Mouse (Mus musculus): ENCODE data around the gene Znrf1. TPM values are rescaled to one million over a fixed set of nuclear protein-coding genes. Genes with fewer than 3 reads are reported as not detected.

Gene Znrf1
- polyA plus RNA-seq, 1 experiment = 43.8 TPM

DNA sequence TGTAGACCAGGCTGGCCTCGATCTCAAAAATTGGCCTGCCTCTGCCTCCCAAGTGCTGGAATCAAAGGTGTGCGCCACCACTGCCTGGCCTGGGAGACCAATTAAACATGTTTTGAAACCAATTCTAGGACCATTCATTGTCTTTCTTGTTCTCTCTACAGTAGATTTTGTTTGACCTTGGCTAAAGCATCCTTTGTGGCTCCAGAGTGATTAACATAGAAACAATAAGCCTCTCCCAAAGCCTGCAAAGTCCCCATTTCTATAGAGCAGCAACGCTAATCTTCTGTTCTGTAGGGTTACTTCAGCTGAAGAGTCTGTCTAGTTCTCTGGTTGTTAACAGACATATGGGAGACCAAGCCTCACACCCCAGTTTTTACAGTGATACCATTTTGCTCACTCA, 114.8 kb downstream of the Znrf1 start:
- Histone ChIP-seq H3K27ac (ENCODE audit: insufficient read depth, low read length) (no peak overlapping the region), H3K4me1 (ENCODE audit: control insufficient read depth, insufficient read depth, low read length) (no peaks in the 10 kb centered on the region; the same call in 1 of the 2 replicates), H3K4me3 (ENCODE audit: insufficient read depth, low read length) (no peak overlapping the region)
- TF ChIP-seq POLR2A (IDR thresholded peaks at IDR 0.05; ENCODE audit: low read depth, low read length) (no peak), CTCF (IDR thresholded peaks at IDR 0.05; ENCODE audit: borderline replicate concordance, insufficient read depth, low read length) (no peak)

DNA sequence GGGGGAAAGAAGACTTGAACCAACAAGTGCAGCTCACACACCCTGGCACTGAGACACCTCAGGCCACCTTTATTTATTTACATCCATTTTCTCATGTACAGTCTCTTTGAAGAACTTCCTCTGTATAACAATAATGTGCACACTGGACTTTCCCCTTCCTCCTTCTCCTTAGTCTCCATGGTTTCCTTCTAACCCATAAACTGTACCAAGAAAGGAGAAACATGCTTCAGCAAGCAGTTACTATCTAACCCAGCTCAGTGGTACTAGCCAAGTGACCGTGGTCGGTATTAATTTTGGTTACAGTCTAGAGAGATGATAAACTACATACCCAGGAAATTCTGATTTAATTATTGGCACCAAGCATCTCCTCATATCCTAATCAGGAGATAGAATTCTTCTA, 117.6 kb downstream of the Znrf1 start:
- no peak for TF ChIP-seq POLR2A (IDR thresholded peaks at IDR 0.05; ENCODE audit: low read depth, low read length)
- no peak for TF ChIP-seq CTCF (IDR thresholded peaks at IDR 0.05; ENCODE audit: borderline replicate concordance, insufficient read depth, low read length)
- peaks cover 7% of the 10 kb centered on the region; the same call in 1 of the 2 replicates for H3K4me1 ChIP-seq (ENCODE audit: control insufficient read depth, insufficient read depth, low read length)
- no peak overlapping the region for H3K4me3 ChIP-seq (ENCODE audit: insufficient read depth, low read length)
- no peak overlapping the region for H3K27ac ChIP-seq (ENCODE audit: insufficient read depth, low read length)

DNA sequence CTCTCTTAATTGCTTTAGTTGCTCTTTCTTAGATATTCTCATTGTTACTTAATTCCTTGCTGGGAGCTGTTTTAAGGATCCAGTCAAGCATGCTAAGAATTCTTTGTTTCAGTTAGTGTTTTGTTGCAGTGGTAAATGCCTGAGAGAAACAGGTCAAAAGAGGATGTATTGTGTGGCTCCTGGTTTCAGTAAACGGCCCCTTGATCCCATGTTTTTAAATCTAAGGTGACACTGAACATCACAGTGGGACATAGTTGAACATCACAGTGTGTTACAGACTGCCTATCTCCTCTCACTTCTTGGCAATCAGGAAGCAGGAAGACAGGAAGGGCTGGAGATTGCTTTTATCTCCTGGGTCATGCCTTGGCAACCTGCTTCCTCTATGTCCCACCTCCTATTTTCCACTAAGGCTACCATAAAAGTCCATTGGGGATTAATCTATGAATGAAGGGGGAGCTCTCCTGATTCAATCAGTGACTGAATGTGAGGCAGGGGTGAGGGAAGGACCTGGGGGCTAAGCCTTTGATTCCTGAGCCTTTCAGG, 121.5 kb downstream of the Znrf1 start:
- TF ChIP-seq CTCF (IDR thresholded peaks at IDR 0.05; ENCODE audit: borderline replicate concordance, insufficient read depth, low read length) (no peak), POLR2A (IDR thresholded peaks at IDR 0.05; ENCODE audit: low read depth, low read length) (no peak)
- no peak overlapping the region for H3K27ac ChIP-seq (ENCODE audit: insufficient read depth, low read length)
- no peak overlapping the region for H3K4me3 ChIP-seq (ENCODE audit: insufficient read depth, low read length)
- peaks cover 10% of the 10 kb centered on the region; the same call in 1 of the 2 replicates for H3K4me1 ChIP-seq (ENCODE audit: control insufficient read depth, insufficient read depth, low read length)

DNA sequence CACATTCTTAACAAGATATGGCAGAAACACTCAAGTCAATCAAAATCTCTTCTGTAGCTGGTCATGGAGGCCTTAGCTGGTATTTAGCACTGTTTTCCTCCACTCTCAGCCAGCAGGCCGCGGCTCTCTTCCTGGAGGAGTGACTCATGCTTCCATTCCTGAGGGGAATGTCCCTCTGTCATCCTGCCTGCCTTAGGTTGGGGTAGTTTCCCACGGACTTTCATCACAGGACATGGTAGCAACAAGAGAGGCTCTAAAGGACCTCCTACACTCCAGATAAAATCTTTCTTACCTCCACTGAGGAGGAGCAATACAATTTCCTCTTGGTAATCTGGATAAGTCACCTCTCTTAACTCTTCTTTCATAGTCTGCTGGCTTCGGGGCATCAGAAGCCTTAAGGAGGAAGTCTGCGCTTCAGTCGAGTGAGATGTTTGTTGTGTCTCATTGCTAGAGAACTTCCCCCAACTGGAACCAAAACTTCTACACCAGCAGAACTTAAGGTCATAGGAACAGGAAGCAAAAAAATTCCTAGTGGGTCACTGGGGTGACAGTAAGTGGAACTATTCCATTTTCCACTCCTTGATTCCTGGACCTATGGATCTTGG, 123.0 kb downstream of the Znrf1 start:
- Histone ChIP-seq H3K4me3 (ENCODE audit: insufficient read depth, low read length) (no peak overlapping the region), H3K27ac (ENCODE audit: insufficient read depth, low read length) (peak overlapping the region; percentile 54), H3K4me1 (ENCODE audit: control insufficient read depth, insufficient read depth, low read length) (peaks cover 10% of the 10 kb centered on the region; the same call in 1 of the 2 replicates)
- TF ChIP-seq POLR2A (IDR thresholded peaks at IDR 0.05; ENCODE audit: low read depth, low read length) = no peak
- no peak for TF ChIP-seq CTCF (IDR thresholded peaks at IDR 0.05; ENCODE audit: borderline replicate concordance, insufficient read depth, low read length)

DNA sequence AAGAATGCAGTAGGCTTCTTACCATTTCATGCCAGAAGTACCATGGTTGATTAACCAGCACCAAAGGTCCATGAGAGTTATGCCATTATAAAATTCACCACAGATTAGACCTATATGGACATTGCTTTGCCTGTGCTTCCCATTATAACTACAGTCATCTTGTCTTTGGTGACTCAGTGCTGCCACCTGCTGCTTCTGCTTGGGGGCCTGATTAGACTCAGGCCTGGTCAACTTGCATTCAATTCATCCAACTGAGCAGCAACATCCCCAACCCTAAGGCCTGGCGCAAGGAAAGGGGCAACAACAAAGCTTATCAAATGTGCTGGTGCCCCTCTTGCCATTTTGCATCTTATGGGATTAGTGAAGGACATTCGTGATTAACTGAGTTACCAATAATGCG, 126.6 kb downstream of the Znrf1 start:
- TF ChIP-seq CTCF (IDR thresholded peaks at IDR 0.05; ENCODE audit: borderline replicate concordance, insufficient read depth, low read length) (peak; percentile 60; the same call in 1 of the 2 replicates), POLR2A (IDR thresholded peaks at IDR 0.05; ENCODE audit: low read depth, low read length) (no peak)

DNA sequence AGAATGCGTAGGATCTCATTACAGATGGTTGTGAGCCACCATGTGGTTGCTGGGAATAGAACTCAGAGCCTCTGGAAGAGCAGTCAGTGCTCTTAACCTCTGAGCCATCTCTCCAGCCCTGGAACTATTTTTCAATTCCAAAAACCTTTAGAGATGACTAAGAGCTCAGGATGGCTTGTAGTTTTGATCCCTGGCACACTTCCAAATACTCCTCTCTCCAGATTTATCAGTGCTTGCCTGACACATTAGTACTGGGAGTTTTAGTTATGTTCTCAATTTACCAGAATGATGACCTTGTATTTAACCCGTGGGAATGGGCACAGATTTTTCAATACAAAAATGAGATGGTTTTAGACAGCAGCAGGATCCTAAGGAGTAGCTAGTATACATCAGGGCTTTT, 130.9 kb downstream of the Znrf1 start:
- no peak for TF ChIP-seq CTCF (IDR thresholded peaks at IDR 0.05; ENCODE audit: borderline replicate concordance, insufficient read depth, low read length)
- H3K27ac ChIP-seq (ENCODE audit: insufficient read depth, low read length) = no peak overlapping the region
- H3K4me1 ChIP-seq (ENCODE audit: control insufficient read depth, insufficient read depth, low read length) = no peaks in the 10 kb centered on the region
- no peak overlapping the region for H3K4me3 ChIP-seq (ENCODE audit: insufficient read depth, low read length)

More for the DNA sequence above, 126.6 kb downstream of the Znrf1 start:
- Histone ChIP-seq H3K4me3 (ENCODE audit: insufficient read depth, low read length) (no peak overlapping the region), H3K27ac (ENCODE audit: insufficient read depth, low read length) (no peak overlapping the region), H3K4me1 (ENCODE audit: control insufficient read depth, insufficient read depth, low read length) (peaks cover 10% of the 10 kb centered on the region; the same call in 1 of the 2 replicates)

Other genes starting within 250 kb of the Znrf1 start
- gene Rfwd3, start 235.9 kb upstream of the Znrf1 start, polyA plus RNA-seq (2011; ENCODE audit: insufficient read length, low read depth, missing spikeins) = 30.5 and 35.3 TPM in 2 replicates
- gene Mlkl, start 197.9 kb upstream of the Znrf1 start, polyA plus RNA-seq (2011; ENCODE audit: insufficient read length, low read depth, missing spikeins) = 30.0 and 33.9 TPM in 2 replicates
- gene Fa2h, start 142.3 kb upstream of the Znrf1 start, polyA plus RNA-seq (2011; ENCODE audit: insufficient read length, low read depth, missing spikeins) = not detected in 2 replicates
- gene Wdr59, start 14.0 kb upstream of the Znrf1 start, polyA plus RNA-seq (2011; ENCODE audit: insufficient read length, low read depth, missing spikeins) = 10.2 and 10.9 TPM in 2 replicates
- gene Ldhd, start 94.3 kb downstream of the Znrf1 start, polyA plus RNA-seq (2011; ENCODE audit: insufficient read length, low read depth, missing spikeins) = 0.46 and 0.53 TPM in 2 replicates
- gene Zfp1, start 107.3 kb downstream of the Znrf1 start, polyA plus RNA-seq (2011; ENCODE audit: insufficient read length, low read depth, missing spikeins) = 7.2 and 11.7 TPM in 2 replicates
- gene Ctrb1, start 154.9 kb downstream of the Znrf1 start, polyA plus RNA-seq (2011; ENCODE audit: insufficient read length, low read depth, missing spikeins) = not detected in 2 replicates
- 37.0 and 45.8 TPM in 2 replicates for gene Bcar1, start 207.7 kb downstream of the Znrf1 start, polyA plus RNA-seq (2011; ENCODE audit: insufficient read length, low read depth, missing spikeins)

Measured in embryonic fibroblast, embryonic 13.5 days (primary cell).